Mouse (Mus musculus) kidney, postnatal 0 days (tissue): Measurements from ENCODE around the gene Slc7a9. TPM values are rescaled to one million over a fixed set of nuclear protein-coding genes. Genes with fewer than 3 reads are reported as not detected.

Experiments used
- ATAC-seq: fragments of 200-750 bp; cut with Nextera tagmentation; replicated peaks from 2 replicates; pipeline ENCODE4 v1.8.0; 2017; ENCODE audit warnings: low read depth, moderate number of reproducible peaks, moderate TSS enrichment, moderate library complexity; ENCODE audit not compliant: low FRiP score
- DNase-seq: peaks from one replicate; pipeline ENCODE4 v3.0.0-alpha.2; 2016; ENCODE audit warnings: low spot score
- H3K27ac ChIP-seq: fragments of 300-500 bp; sonication (generic); 2 replicates; pipeline ENCODE4 v1.5.1; 2014; ENCODE audit warnings: mild to moderate bottlenecking
- H3K27me3 ChIP-seq: fragments of 300-500 bp; sonication (generic); 2 replicates; pipeline ENCODE4 v1.6.1; 2014; ENCODE audit warnings: low read length, mixed read lengths; ENCODE audit not compliant: insufficient read depth
- H3K36me3 ChIP-seq: fragments of 300-500 bp; sonication (generic); 2 replicates; pipeline ENCODE4 v1.6.1; 2014; ENCODE audit warnings: low read length, mixed read lengths; ENCODE audit not compliant: insufficient read depth
- H3K4me1 ChIP-seq: fragments of 300-500 bp; sonication (generic); replicated peaks from 2 replicates; pipeline ENCODE4 v1.6.1; 2014; ENCODE audit warnings: antibody characterized with exemption, low read length, mixed read lengths; ENCODE audit not compliant: insufficient read depth
- H3K4me2 ChIP-seq: fragments of 300-500 bp; sonication (generic); 2 replicates; pipeline ENCODE4 v1.6.1; 2014; ENCODE audit warnings: mild to moderate bottlenecking, low read length, moderate library complexity, mixed read lengths
- H3K4me3 ChIP-seq: fragments of 300-500 bp; sonication (generic); replicated peaks from 2 replicates; pipeline ENCODE4 v1.5.1; 2014; ENCODE audit warnings: low read depth, low read length
- H3K9ac ChIP-seq: fragments of 300-500 bp; sonication (generic); 2 replicates; pipeline ENCODE4 v1.6.1; 2014; ENCODE audit warnings: low read depth, low read length
- H3K9me3 ChIP-seq: fragments of 300-500 bp; sonication (generic); replicated peaks from 2 replicates; pipeline ENCODE4 v1.6.1; 2016; ENCODE audit warnings: low read length, inconsistent platforms, mixed read lengths
- CTCF ChIP-seq: IDR thresholded peaks from 2 replicates; pipeline ENCODE4 v1.5.1; 2016; ENCODE audit warnings: antibody characterized with exemption, low read depth, mild to moderate bottlenecking, moderate library complexity
- whole genome bisulfite sequencing: fragments of 180-500 bp; shearing (Covaris S2); extraction: QIAGEN DNeasy Blood & Tissue Kit; methylation state at CpG from one replicate; pipeline ENCODE4 v1.1.7; 2014; 5-methylcytosine and 5-hydroxymethylcytosine counted together
- polyA plus RNA-seq: library from polyadenylated mRNA; unstranded; fragments of >200 nt; fragmentation: Nextera tagmentation; extraction: Ambion mirVana; gene quantifications from 2 replicates; pipeline ENCODE4 v1.2.1, GENCODE M21; 2015

The Slc7a9 gene
- 31.8 and 35.1 TPM in 2 replicates for polyA plus RNA-seq

GRCm38 (mm10) chr7:35447996-35448846, at the start of gene Slc7a9:
Slc7a9 (plus strand) TSS chr7:35448796.
- WGBS = 13% methylated on average over 15 of the region's 15 CpGs
- Histone ChIP-seq H3K4me3 (no peak within 1 kb of the TSS), H3K27me3 (no peaks in the 10 kb centered on the region), H3K4me2 (peak within 1 kb of the TSS; percentile 27), H3K9me3 (0 out of 2 replicates have a peak, but pooled peaks cover 4% of the 10 kb centered on the region), H3K27ac (peak within 1 kb of the TSS; percentile 19), H3K4me1 (0 out of 2 replicates have a peak, but pooled peaks cover 6% of the 10 kb centered on the region), H3K9ac (no peak within 1 kb of the TSS), H3K36me3 (no peaks in the 10 kb centered on the region)
- DNase-seq (peak; percentile 47), ATAC-seq (peak; percentile 73)
- no peak for TF ChIP-seq CTCF

- TF ChIP-seq CTCF = no peak
- Histone ChIP-seq H3K9me3 (no peaks in the 10 kb centered on the region), H3K4me1 (peaks cover 9% of the 10 kb centered on the region), H3K4me2 (no peak overlapping the region), H3K27ac (no peak overlapping the region), H3K9ac (no peak overlapping the region), H3K4me3 (no peak overlapping the region), H3K36me3 (peaks cover 32% of the 10 kb centered on the region), H3K27me3 (no peaks in the 10 kb centered on the region)
- no peak for DNase-seq
- no peak for ATAC-seq
- 78% methylated on average over 4 of the region's 4 CpGs for WGBS
Measured at GRCm38 (mm10) chr7:35401169-35401568, 47.4 kb upstream of the Slc7a9 start.

- no peak for TF ChIP-seq CTCF
- Histone ChIP-seq H3K36me3 (peaks cover 29% of the 10 kb centered on the region; the same call in 1 of the 2 replicates), H3K9ac (no peak overlapping the region), H3K9me3 (no peaks in the 10 kb centered on the region), H3K27ac (peak overlapping the region; percentile 68), H3K4me1 (no peaks in the 10 kb centered on the region), H3K4me2 (no peak overlapping the region), H3K27me3 (no peaks in the 10 kb centered on the region), H3K4me3 (no peak overlapping the region)
- ATAC-seq (no peak; the same call in 1 of the 2 replicates), DNase-seq (no peak)
- 68% methylated on average over 5 of the region's 5 CpGs for WGBS
Measured at GRCm38 (mm10) chr7:35415226-35415625, 33.4 kb upstream of the Slc7a9 start.

GRCm38 (mm10) chr7:35415801-35416653, 32.6 kb upstream of the Slc7a9 start:
- Histone ChIP-seq H3K9me3 (no peaks in the 10 kb centered on the region), H3K27me3 (no peaks in the 10 kb centered on the region), H3K27ac (peak overlapping the region; percentile 68), H3K9ac (no peak overlapping the region), H3K36me3 (peaks cover 29% of the 10 kb centered on the region), H3K4me2 (no peak overlapping the region), H3K4me3 (no peak overlapping the region), H3K4me1 (no peaks in the 10 kb centered on the region)
- ATAC-seq (peak; percentile 90), DNase-seq (peak; percentile 32)
- WGBS = 65% methylated on average over 9 of the region's 9 CpGs
- no peak for TF ChIP-seq CTCF

GRCm38 (mm10) chr7:35416654-35416948, 32.0 kb upstream of the Slc7a9 start:
- no peaks in the 10 kb centered on the region for H3K4me1 ChIP-seq
- peak overlapping the region; percentile 68; the same call in 1 of the 2 replicates for H3K27ac ChIP-seq
- H3K4me3 ChIP-seq = no peak overlapping the region
- H3K9ac ChIP-seq = no peak overlapping the region
- no peaks in the 10 kb centered on the region for H3K27me3 ChIP-seq
- no peak for TF ChIP-seq CTCF
- ATAC-seq = 0 out of 2 replicates have a peak, but pooled peaks have one; percentile 18
- DNase-seq = no peak
- H3K36me3 ChIP-seq = peaks cover 30% of the 10 kb centered on the region
- H3K9me3 ChIP-seq = no peaks in the 10 kb centered on the region
- WGBS = 82% methylated on average over 5 of the region's 5 CpGs
- H3K4me2 ChIP-seq = no peak overlapping the region

GRCm38 (mm10) chr7:35423071-35423470, 25.5 kb upstream of the Slc7a9 start:
- Histone ChIP-seq H3K9me3 (no peaks in the 10 kb centered on the region), H3K36me3 (peaks cover 27% of the 10 kb centered on the region), H3K27ac (no peak overlapping the region), H3K4me1 (no peaks in the 10 kb centered on the region), H3K4me2 (no peak overlapping the region), H3K27me3 (no peaks in the 10 kb centered on the region), H3K9ac (no peak overlapping the region), H3K4me3 (no peak overlapping the region)
- ATAC-seq (no peak), DNase-seq (no peak)
- 74% methylated on average over 10 of the region's 10 CpGs for WGBS
- no peak for TF ChIP-seq CTCF
